Mouse (Mus musculus): ENCODE results near the gene Kif9. TPM values are rescaled to one million over a fixed set of nuclear protein-coding genes. Genes with fewer than 3 reads are reported as not detected.

Gene Kif9
- polyA plus RNA-seq, 1 experiment, result not detected

DNA sequence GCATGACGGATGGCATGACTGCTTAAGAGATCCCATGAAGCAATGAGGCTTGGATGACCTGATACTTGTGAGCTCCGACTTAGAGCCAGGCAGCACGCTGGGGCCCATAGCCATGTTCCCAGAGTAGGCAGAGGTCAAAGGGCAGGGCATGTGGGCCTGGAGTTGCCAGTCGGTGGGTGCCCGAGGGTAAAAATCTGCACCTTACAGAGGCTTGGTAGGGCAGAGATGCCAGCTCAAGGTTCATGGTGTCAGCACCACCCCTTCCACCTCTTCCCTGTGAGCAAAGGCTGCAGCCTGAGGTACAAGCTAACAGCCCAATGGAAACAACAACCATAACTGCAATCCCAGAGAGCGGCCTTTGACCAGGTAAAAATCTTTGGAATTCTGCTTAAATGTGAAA is 11.4 kb upstream of the Kif9 start:
- TF ChIP-seq CTCF (IDR thresholded peaks at IDR 0.05; ENCODE audit: control insufficient read depth, insufficient read depth, low read length) (no peak), POLR2A (IDR thresholded peaks at IDR 0.05; ENCODE audit: borderline replicate concordance, control insufficient read depth, low read depth, low read length) (no peak)
- Histone ChIP-seq H3K4me1 (ENCODE audit: control insufficient read depth, insufficient read depth, low read length) (peaks cover 2% of the 10 kb centered on the region; the same call in 1 of the 2 replicates), H3K27ac (ENCODE audit: control insufficient read depth, insufficient read depth, low read depth, low read length, poor library complexity) (no peak overlapping the region), H3K4me3 (replicated peaks; ENCODE audit: control insufficient read depth, low read depth, low read length) (no peak overlapping the region)
- 88% methylated on average over 6 of the region's 6 CpGs for WGBS

DNA sequence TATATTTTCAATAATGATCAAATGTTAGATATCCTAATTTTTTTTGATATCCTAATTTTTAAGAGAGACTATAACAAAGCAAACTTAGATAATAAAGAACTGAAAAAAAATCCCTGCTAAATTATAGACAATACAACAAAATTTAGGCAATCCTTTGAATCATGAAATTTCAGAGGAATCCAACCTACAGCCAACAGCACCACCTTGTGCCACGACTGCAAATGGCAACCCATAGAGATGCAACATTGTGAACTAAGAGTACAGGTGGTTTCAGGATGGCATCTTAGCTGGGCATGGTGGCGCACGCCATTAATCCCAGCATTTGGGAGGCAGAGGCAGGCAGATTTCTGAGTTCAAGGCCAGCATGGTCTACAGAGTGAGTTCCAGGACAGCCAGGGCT is 10.6 kb upstream of the Kif9 start:
- Histone ChIP-seq H3K27ac (ENCODE audit: control insufficient read depth, insufficient read depth, low read depth, low read length, poor library complexity) (no peak overlapping the region), H3K4me1 (ENCODE audit: control insufficient read depth, insufficient read depth, low read length) (no peaks in the 10 kb centered on the region; the same call in 1 of the 2 replicates), H3K4me3 (replicated peaks; ENCODE audit: control insufficient read depth, low read depth, low read length) (no peak overlapping the region)
- TF ChIP-seq POLR2A (IDR thresholded peaks at IDR 0.05; ENCODE audit: borderline replicate concordance, control insufficient read depth, low read depth, low read length) (no peak), CTCF (IDR thresholded peaks at IDR 0.05; ENCODE audit: control insufficient read depth, insufficient read depth, low read length) (peak; percentile 64)
- WGBS, result 82% methylated on average over 3 of the region's 3 CpGs

DNA sequence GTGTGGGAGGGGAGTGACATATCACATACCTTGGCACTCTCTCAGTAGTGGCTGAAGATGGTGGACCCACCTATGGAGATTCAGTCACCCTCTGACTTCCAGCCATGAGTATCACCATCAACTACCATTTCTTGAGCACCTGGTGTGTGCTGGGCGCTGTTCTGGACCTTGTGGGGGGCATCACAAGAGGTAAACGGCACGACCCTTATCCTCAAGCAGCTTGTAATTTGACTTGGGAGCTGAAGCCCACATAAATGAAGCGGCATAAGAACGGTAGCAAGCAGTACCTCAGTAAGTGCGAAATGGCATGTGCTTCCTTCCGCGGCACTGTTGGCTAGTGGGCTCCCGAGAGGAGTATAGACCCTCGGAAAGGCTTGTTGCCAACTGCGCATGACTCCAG is 1.2 kb downstream of the Kif9 start:
- Histone ChIP-seq H3K4me3 (replicated peaks; ENCODE audit: control insufficient read depth, low read depth, low read length) (no peak overlapping the region), H3K27ac (ENCODE audit: control insufficient read depth, insufficient read depth, low read depth, low read length, poor library complexity) (no peak overlapping the region), H3K4me1 (ENCODE audit: control insufficient read depth, insufficient read depth, low read length) (peaks cover 2% of the 10 kb centered on the region)
- WGBS, result 62% methylated on average over 11 of the region's 11 CpGs
- no peak for TF ChIP-seq CTCF (IDR thresholded peaks at IDR 0.05; ENCODE audit: control insufficient read depth, insufficient read depth, low read length)
- no peak for TF ChIP-seq POLR2A (IDR thresholded peaks at IDR 0.05; ENCODE audit: borderline replicate concordance, control insufficient read depth, low read depth, low read length)

DNA sequence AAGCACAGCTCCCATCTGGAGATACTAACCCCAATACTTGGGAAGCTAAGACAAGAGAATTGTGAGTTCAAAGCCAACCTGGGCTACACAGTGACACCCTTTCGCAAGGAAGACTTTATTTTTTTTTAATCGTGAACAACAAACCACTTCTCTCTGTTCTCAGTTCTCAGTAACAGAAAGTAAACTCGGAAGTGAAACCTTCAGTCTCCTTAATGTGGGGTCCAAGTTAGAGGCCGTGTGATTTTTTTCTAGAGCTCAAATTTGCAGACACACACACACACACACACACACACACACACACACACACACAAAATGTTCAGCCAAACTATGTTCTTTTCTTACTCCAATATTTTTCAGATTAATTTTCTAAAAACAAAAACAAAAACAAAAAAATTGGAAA is 1.9 kb downstream of the Kif9 start:
- Histone ChIP-seq H3K4me3 (replicated peaks; ENCODE audit: control insufficient read depth, low read depth, low read length) (no peak overlapping the region), H3K27ac (ENCODE audit: control insufficient read depth, insufficient read depth, low read depth, low read length, poor library complexity) (no peak overlapping the region), H3K4me1 (ENCODE audit: control insufficient read depth, insufficient read depth, low read length) (peaks cover 2% of the 10 kb centered on the region)
- TF ChIP-seq CTCF (IDR thresholded peaks at IDR 0.05; ENCODE audit: control insufficient read depth, insufficient read depth, low read length) (no peak), POLR2A (IDR thresholded peaks at IDR 0.05; ENCODE audit: borderline replicate concordance, control insufficient read depth, low read depth, low read length) (no peak)
- WGBS, result 29% methylated on average over 4 of the region's 4 CpGs

DNA sequence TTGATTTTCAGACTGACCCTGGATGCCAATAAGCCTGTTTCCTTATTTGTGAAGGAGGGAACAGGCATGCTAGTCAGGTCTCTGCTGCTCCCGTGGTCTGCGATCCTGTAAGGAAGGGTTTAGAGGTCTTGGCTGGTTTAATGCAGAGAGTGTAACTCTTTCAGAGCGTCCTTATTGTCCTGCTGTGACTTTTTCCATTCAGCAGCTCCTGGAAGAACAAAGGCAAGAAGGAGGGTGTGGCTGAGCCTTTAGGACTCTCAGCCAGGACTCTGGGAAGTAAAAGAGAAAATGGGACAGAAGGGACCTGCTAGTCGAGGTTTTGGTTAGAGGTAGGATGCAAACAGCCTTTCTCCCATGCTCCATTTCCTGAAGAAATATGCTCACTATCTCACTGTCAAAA is 12.1 kb downstream of the Kif9 start:
- WGBS, result 76% methylated on average over 4 of the region's 4 CpGs
- Histone ChIP-seq H3K27ac (ENCODE audit: control insufficient read depth, insufficient read depth, low read depth, low read length, poor library complexity) (no peak overlapping the region), H3K4me3 (replicated peaks; ENCODE audit: control insufficient read depth, low read depth, low read length) (no peak overlapping the region), H3K4me1 (ENCODE audit: control insufficient read depth, insufficient read depth, low read length) (no peaks in the 10 kb centered on the region)
- TF ChIP-seq CTCF (IDR thresholded peaks at IDR 0.05; ENCODE audit: control insufficient read depth, insufficient read depth, low read length) (no peak), POLR2A (IDR thresholded peaks at IDR 0.05; ENCODE audit: borderline replicate concordance, control insufficient read depth, low read depth, low read length) (no peak)

DNA sequence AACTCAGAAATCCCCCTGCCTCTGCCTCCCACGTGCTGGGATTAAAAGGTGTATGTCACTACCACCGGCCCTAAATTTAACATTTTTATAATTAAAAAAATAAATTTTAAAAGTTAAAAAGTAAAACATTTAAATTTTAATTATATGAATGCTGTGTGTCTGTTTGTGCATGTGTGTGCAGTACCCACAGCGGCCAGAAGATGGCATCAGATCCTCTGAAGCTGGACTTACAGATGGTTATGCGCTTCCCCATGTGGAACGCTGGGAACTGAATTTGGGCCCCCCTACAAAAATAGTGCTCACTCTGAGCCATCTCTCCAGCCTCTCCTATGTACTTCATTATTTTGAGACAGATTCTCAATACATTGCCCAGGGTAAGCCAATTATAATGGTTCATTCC is 14.2 kb downstream of the Kif9 start:
- no peak overlapping the region for H3K4me3 ChIP-seq (replicated peaks; ENCODE audit: control insufficient read depth, low read depth, low read length)
- 66% methylated on average over 5 of the region's 5 CpGs for WGBS
- H3K4me1 ChIP-seq (ENCODE audit: control insufficient read depth, insufficient read depth, low read length), result no peaks in the 10 kb centered on the region
- H3K27ac ChIP-seq (ENCODE audit: control insufficient read depth, insufficient read depth, low read depth, low read length, poor library complexity), result no peak overlapping the region
- TF ChIP-seq POLR2A (IDR thresholded peaks at IDR 0.05; ENCODE audit: borderline replicate concordance, control insufficient read depth, low read depth, low read length) (no peak), CTCF (IDR thresholded peaks at IDR 0.05; ENCODE audit: control insufficient read depth, insufficient read depth, low read length) (peak; percentile 58)

DNA sequence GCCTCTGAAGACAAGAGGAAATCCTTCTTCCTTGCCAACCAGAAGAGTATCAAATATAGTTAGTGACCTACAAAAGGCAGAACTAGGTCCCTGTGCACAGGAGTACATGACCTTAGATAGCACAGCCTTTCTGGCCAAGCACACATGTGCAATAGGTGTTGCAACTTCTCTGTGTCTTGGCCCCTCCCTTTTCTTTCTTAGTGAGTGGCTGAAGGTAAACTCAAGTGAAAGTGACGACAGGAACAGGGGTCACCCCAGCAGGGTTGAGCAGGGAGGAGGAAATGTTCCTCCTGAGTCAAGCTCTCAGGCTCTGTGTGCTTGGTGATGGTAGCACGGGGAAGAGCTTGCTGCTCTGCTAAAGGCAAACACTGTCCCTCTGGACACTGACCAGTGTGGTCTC is 49.0 kb downstream of the Kif9 start:
- Histone ChIP-seq H3K4me3 (replicated peaks; ENCODE audit: control insufficient read depth, low read depth, low read length) (no peak overlapping the region), H3K4me1 (ENCODE audit: control insufficient read depth, insufficient read depth, low read length) (peaks cover 5% of the 10 kb centered on the region), H3K27ac (ENCODE audit: control insufficient read depth, insufficient read depth, low read depth, low read length, poor library complexity) (peak overlapping the region; percentile 37; the same call in 1 of the 2 replicates)
- TF ChIP-seq CTCF (IDR thresholded peaks at IDR 0.05; ENCODE audit: control insufficient read depth, insufficient read depth, low read length) (no peak), POLR2A (IDR thresholded peaks at IDR 0.05; ENCODE audit: borderline replicate concordance, control insufficient read depth, low read depth, low read length) (no peak)
- 5% methylated on average over 2 of the region's 2 CpGs for WGBS

DNA sequence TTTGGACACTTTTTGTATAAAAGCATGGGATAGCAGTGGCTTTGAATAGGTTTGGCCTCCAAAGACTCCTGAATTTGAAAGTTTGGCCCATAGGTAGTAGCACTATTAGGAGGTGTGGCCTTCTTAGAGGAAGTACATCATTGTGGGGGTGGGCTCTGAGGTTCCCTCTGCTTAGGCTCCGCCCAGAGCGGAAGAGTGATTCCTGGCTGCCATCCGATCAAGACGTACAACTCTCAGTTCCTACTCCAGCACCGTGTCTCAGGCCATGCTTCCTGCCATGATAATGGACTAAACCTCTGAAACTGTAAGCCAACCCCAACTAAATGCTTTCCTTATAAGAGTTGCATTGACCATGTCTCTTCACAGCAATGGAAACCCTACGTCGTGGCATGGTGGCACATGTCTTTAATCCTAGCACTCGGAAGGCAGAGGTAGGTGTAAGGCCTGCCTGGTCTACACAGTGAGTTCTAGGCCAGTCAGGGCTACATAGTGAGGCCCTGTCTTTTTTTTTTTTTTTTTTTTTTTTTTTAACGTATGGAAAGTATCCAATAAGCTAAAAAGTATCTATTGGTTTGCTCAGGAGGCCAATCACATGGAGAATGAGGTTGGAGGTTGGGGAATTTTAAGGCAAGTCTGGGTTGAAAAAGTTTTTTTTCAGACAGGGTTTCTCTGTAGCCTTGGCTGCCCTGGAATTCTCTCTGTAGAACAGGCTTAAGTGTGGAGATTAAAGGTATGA is 52.4 kb downstream of the Kif9 start:
- H3K4me1 ChIP-seq (ENCODE audit: control insufficient read depth, insufficient read depth, low read length), result peaks cover 7% of the 10 kb centered on the region
- 81% methylated on average over 9 of the region's 9 CpGs for WGBS

DNA sequence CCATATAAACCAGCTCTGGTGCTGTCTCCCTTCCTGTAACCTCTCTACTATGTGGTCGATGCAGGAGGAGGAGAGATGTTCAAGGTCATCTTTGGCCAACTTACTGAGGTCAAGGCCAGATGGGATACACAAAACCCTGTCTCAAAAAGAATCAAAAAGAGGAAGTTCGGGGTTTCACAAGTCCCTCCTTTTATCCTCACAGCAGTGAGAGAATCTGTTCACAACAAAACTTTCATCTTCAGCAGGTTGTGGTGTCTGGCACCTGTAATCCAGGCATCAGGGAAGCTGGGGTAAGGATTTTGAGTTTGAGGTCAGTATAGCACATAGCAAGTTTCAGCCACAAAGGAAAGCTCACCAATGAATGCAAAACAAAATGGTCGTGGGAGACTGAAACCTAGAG is 53.9 kb downstream of the Kif9 start:
- H3K27ac ChIP-seq (ENCODE audit: control insufficient read depth, insufficient read depth, low read depth, low read length, poor library complexity), result peak overlapping the region; percentile 10; the same call in 1 of the 2 replicates
- no peak overlapping the region for H3K4me3 ChIP-seq (replicated peaks; ENCODE audit: control insufficient read depth, low read depth, low read length)
- 15% methylated on average over 3 of the region's 3 CpGs for WGBS
- TF ChIP-seq POLR2A (IDR thresholded peaks at IDR 0.05; ENCODE audit: borderline replicate concordance, control insufficient read depth, low read depth, low read length) (no peak), CTCF (IDR thresholded peaks at IDR 0.05; ENCODE audit: control insufficient read depth, insufficient read depth, low read length) (no peak)
- peaks cover 7% of the 10 kb centered on the region for H3K4me1 ChIP-seq (ENCODE audit: control insufficient read depth, insufficient read depth, low read length)

More for the DNA sequence above, 52.4 kb downstream of the Kif9 start:
- TF ChIP-seq CTCF (IDR thresholded peaks at IDR 0.05; ENCODE audit: control insufficient read depth, insufficient read depth, low read length), result no peak
- no peak overlapping the region for H3K27ac ChIP-seq (ENCODE audit: control insufficient read depth, insufficient read depth, low read depth, low read length, poor library complexity)
- no peak overlapping the region for H3K4me3 ChIP-seq (replicated peaks; ENCODE audit: control insufficient read depth, low read depth, low read length)

Data from bone marrow, adult 2 months (tissue).